Mouse (Mus musculus) gastrocnemius, postnatal 36 days (tissue): Measurements from ENCODE around the gene Cib1. TPM values are rescaled to one million over a fixed set of nuclear protein-coding genes. Genes with fewer than 3 reads are reported as not detected.
A peak's percentile ranks its signal among the peaks of the same experiment; 100 is the strongest.

Experiments
- DNase-seq, 2 experiments: peaks; one replicate each; pipeline ENCODE4 v3.0.0; 2022
- intact Hi-C: fragments of 180-260 bp; cut with DNase I; formaldehyde crosslinking; loops from one replicate; pipeline ENCODE4 v1.15.1; 2025
- total RNA-seq, 2 experiments: library from RNA; stranded (reverse); gene quantifications; 2 replicates each; pipeline ENCODE4 v1.2.3; 2021

Cib1 gene
- total RNA-seq, 2 experiments from 2014 or later, result 4.9 to 8.2 TPM

DNA sequence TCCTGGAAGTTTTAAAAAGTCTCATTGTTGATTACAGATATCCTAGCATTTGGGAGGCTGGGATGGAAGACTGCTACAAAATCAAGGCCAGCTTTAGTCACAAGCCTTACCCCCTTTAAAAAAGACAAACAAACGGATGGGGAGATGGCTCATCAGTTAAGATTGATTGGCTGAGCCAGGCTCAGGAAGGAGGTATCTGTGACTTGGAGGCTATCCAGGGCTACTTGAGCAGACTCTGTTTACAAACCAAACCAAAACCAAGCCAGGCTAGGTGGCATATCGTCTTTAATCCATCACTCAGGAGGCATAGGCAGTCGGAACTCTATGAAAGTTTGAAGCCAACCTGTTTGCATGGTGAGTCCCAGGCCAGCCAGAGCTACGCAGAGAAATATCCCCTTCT is 9.0 kb upstream of the Cib1 start:
- intact Hi-C loops, result no loop called here
- no peak for DNase-seq

DNA sequence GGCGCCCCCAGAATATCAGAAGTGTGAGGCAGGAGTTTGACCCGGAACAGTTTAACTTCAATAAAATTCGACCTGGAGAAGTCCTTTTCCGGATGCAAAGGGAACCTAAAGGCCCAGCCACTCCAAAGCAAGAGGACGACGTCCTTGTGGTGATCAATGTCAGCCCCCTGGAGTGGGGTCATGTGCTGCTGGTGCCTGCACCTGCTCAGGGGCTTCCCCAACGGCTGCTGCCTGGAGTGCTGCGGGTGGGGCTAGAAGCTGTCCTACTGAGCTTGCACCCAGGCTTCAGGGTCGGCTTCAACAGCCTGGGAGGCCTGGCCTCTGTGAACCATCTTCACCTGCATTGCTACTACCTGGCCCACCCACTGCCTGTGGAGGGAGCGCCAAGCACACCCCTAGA is 5.9 kb upstream of the Cib1 start:
- intact Hi-C loops, result no loop called here
- DNase-seq, result no peak

DNA sequence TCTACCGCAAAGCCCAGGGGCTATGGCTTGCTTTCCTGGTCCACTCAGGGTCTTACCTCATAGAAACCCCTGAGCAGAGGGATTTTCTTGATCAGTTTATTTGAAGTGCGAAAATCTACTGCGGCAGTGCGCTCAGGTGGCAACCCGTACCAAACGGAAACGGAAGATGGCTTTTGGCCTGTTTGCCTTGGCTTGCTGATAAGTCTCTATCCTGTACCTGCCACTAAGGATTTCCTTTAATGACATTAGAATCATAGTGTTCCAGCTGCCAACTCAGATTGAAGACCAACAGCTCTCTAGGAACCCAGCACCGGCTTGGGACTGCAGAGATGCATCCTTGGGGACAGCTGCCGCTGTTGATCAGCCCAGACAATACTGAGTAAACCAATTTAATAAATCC is 1.2 kb upstream of the Cib1 start:
- intact Hi-C loops, result no loop called here
- DNase-seq, result no peak

DNA sequence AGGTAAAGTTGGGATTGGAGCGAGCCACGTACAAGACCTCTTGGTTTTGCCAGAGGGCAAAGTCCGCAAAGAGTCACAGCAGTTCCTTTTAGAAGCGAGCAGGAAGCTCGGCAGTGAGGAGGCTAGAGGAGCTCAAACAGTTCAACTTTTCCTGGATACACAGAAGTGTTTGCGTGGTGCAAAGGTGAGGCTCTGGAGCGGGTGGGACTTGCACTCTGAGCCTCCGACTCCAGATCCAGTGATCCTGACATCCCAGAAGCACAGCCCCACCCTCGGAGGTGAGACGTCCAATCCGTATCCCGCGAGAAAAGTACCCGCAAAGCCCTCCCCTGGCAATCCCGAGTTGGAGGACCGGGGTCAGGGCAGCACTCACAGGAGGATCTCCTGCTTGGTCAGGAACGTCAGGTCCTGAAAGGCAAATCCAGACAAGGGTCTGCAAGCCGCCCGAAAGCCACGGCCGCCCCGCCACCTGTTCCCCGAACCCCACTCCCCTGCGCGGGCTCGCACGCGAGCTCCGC is 583 bp downstream of the Cib1 start:
- DNase-seq, result no peak
- intact Hi-C loops, result no loop called here

DNA sequence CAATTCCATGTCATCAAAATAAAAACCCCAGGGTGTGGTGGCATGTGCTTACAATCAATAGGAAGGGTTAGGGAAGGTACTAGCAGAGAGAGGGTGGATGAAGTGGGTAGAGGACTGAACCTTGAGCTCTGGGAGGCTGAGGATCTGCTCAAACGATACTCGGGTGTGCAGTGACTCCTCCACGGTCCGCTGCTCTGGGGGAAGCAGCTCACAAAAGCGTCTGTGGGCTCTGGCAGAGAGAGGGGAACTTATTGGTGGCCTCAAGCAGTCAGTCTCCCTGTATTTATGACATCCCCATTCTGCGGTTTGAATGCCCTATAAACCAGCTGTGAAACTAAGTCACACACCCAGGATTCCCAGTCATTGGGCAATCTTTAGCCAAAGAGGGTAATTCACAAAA is 2.4 kb downstream of the Cib1 start:
- intact Hi-C loops, result no loop called here
- no peak for DNase-seq

DNA sequence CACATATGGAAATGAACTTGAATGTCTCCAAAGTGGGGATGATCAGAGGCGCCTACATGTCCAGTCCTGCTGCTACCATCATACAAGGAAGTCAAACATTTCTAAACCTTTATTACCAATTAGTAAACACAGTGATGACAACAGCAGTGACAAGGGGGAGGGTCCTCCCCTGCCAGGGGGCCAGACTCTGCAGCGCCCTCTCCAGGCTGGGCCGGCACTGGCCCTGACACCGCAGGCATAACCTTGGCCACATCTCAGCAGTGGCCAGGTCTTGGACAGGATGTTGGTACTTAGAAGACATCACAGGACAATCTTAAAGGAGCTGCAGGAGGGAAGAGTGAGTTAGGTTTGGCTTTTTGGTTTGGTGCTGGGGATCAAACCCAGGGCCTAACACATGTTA is 5.5 kb downstream of the Cib1 start:
- intact Hi-C loops, result no loop called here

DNA sequence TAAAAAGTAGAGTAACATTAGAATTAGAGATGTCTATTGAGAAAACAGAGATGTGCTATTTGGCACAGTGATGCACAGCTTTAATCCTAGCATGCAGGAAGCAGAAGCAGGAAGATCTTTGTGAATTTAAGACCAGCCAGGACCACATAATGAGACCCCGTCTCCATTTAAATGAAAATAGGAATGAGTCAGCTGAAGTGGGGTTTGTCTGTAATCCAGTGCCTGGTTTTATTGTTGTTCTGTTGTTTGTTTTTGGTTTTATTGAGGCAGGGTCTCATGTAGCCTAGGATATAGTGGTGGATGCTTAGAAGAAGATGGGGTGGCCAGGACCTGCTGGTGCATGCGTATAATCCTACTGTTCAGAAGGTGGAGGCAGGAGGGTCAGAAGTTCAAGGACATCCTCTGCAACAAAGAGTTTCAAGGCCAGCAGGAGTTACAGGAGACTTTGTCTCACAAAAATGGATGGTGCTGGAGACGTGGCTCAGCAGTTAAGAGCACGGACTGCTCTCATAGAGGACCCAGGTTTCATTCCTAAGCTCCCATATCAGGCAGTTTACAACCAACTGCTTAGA is 11.3 kb downstream of the Cib1 start:
- intact Hi-C loops, result no loop called here
- no peak for DNase-seq

More for the DNA sequence above, 5.5 kb downstream of the Cib1 start:
- no peak for DNase-seq

DNA sequence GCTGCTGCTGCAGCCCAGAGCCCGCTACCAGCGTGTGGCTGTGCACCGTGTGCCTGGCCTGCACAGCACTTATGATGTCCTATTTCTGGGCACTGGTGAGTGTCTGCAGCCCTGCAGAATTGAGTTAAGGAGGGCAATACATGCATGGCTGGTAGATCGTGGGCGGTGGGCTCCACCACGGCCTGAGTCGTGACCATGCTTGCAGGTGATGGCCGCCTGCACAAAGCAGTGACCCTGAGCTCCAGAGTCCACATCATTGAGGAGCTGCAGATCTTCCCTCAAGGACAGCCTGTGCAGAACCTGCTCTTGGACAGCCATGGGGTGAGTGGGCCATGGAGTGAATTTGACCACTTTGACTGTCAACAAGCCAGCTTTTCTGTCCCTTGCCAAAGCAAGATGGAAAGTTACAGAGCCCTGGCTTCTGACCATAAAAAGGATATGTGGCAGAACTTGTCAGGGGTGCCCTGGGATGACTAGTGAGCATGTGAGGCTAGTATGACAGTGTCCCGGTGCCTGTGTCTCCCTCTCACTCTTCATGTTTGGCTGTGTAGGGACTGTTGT is 12.3 kb downstream of the Cib1 start:
- DNase-seq, result no peak
- intact Hi-C loops, result no loop called here

DNA sequence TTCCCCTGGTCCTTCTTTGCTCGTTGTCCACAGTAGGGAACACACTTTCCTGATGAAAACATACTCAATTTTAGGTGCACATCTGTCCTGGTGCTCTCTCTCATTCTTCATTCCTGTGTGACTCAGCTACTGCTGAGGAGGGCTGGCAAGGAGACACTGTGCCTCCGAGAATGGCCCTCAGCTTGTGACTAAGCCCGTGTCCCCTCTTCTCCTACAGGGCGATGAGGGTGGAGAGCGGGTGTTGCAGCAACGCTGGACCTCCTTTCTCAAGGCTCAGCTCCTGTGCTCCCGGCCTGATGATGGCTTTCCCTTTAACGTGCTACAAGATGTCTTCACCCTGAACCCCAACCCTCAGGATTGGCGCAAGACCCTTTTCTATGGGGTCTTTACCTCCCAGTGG is 13.9 kb downstream of the Cib1 start:
- intact Hi-C loops, result loop anchor here (10.0 kb wide), 1 partner anchor 204 kb away; no protein-coding TSS in a partner anchor
- DNase-seq, result no peak

DNA sequence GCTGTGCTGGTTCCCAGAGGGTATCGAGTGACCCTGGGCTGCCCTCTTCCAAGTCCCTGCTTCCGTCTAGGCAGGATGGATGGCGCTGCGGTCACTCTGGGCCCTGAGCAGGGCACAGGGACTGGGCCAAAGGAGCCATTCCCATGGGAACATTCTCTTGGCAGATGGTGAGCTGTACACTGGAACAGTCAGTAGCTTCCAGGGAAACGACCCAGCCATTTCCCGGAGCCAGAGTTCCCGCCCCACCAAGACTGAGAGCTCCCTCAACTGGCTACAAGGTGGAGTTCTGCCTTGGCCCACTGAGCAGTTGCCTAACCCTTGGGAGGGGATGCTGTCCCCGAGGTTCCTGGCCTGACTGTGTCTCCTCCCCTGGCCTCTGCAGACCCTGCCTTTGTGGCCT is 16.0 kb downstream of the Cib1 start:
- intact Hi-C loops, result loop anchor here (10.0 kb wide), 1 partner anchor 202 kb away; no protein-coding TSS in a partner anchor
- peak; percentile 59 to 65 for DNase-seq

DNA sequence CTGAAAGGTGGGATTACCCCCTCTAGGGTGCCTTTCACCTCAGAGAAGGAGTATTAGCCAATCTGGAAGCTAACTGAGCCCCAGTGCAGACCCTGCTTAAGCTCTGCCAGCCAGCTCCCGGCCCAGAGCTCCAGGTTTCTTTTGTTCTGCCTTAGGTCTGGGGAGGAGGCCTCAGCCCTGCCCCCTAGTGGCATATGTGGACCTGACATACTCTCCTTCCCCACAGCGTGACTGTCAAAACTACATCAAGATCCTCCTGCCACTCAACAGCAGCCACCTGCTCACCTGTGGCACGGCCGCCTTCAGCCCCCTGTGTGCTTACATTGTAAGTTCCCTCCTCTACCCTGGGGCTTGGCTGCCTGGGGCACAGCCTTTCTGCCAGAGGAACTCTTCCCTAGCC is 17.2 kb downstream of the Cib1 start:
- DNase-seq, result peak; percentile 71
- intact Hi-C loops, result loop anchor here (2.0 to 10.0 kb wide), 2 partner anchors 75 to 201 kb away; no protein-coding TSS in a partner anchor

DNA sequence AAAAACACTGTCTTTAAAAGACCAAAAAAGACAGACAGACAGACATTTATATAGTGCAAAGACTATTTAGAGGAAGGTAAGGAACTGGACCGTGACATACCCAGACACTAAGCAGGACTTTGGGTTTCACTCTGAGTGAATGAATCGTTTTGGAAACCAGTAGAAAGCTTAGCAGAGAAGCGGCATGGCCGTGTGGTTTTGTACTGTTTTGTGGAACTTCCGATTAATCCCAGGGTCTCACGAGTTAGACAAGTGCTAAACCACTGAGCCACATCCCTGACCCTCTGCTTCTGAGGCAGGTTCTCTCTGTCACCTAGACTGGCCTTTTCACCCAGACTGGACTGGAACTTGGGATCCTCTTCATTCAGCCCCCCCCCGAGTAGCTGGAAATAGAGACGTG is 18.2 kb downstream of the Cib1 start:
- no peak for DNase-seq
- intact Hi-C loops, result loop anchor here (2.0 to 10.0 kb wide), 2 partner anchors 74 to 200 kb away; no protein-coding TSS in a partner anchor

DNA sequence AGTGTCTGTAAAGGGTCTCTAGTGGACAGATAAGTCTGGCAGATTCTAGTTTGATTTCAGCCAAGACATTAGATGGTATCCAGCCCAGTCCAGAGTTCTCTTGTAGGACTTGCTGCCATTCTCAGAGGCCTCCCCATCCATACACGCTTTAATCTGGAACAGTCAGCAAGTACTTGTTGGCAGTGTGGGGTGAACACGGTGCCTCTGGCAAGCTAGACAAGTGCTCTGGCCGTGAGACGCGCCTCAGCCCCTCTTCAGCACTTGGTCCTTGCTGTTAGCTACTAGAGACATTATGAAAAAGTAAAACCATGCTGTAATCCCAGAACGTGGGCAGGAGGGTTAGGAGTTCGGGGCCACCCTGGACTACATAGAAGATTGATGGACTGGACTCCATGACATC is 19.0 kb downstream of the Cib1 start:
- no peak for DNase-seq
- intact Hi-C loops, result loop anchor here (2.0 to 10.0 kb wide), 2 partner anchors 73 to 199 kb away; no protein-coding TSS in a partner anchor

DNA sequence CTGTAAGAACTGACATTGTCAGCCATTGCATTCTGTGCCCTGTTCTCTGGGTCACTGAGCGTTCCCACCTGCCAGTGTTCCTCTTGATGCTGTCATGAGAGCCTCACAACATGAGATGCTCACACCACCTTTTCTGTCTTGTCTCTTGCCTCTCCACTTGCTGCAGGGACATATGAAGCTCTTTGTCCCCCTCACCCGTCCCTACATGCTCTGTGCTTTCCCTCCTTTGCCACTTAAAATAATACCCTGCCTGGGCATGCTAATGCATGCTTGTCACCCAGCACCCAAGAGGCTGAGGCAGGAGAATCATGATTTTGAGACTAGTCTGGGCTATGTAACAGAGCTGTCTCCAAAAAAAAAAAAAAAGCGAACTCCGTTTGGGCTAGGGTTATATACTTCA is 21.6 kb downstream of the Cib1 start:
- intact Hi-C loops, result loop anchor here (10.0 kb wide), 1 partner anchor 196 kb away; no protein-coding TSS in a partner anchor
- DNase-seq, result no peak

DNA sequence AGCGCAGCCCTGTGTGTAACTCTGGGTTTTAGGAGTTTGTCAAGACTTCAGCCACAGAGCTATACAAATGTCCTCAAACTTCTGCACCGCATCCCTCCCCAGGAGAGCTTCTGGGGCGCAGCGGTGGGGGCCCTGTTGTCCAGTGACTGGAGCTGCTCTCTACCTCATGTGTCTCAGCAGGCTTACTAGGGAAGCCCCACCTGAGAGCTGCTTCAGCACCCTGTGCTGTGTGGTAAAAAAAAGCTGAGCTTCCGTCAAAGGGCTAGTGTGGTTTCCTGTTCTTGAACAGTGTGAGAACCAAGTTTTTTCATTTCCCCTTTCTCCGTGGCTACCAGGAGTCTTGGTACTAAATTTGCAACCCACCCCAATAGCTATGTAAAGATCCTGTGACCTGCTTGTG is 22.9 kb downstream of the Cib1 start:
- DNase-seq, result no peak
- intact Hi-C loops, result loop anchor here (5.0 to 10.0 kb wide), 2 partner anchors 52 to 195 kb away; no protein-coding TSS in a partner anchor

DNA sequence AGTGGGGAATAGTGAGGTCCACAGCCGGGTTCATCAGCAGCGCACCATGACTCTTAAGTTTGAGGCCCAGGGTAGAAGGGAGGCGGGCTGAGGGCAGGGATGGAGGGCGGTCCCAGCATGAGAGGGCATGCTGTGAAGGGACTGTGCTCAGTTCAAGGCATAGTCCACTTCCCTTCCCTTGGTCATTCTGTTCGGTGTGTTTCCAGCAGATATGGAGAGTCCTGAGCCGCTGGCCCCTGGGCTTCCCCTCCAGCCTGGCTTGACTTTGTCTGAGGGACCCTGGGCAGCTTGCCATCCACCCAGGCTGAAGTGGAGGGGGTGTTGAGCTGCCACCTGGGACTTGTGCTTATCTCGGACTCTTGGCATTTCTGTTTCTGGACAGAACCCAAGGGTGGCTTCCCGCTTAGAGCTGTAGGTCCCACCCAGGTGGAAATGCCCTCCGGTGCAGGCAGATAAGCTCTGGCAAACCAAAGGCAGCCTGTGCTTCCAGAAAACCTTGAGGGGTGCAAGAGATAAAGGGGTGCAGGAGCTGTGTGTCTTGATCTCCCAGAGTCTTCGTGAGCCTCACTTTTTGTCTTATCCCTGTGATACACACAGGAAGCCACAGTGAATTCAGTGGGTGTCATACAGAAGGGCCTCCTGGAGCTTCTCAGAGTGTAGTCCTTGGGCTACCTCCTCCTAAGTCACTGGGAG is 23.7 kb downstream of the Cib1 start:
- intact Hi-C loops, result loop anchor here (5.0 kb wide), 1 partner anchor 52 kb away; no protein-coding TSS in a partner anchor
- DNase-seq, result no peak

DNA sequence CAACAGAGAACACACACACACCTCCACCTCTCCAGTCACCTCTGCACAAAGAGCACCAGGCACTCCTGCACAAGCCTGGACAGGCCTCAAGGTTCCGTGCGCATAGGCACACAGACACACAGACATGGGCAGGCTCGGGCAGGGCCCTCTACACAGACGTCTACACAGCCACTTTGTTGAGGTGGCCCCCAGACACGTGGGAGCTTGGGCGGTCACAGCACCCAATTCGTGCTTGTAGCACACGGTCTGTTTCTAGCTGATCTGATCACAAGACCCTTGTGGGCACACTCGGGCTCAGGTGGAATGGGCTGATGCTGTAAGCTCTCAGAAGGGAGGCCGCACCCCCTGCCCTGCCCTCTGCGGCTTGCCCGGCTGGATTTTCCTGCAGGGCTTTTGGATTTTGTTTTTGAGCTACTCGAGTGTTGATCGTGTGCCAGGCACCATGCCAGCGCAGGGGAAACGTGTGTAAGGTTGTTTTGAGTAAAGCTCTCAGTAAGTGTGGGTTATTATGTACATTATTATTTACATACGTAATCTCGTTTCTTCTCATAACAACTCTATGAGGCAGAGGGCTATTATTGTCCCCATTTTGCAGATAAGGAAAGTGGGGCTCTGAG is 24.5 kb downstream of the Cib1 start:
- no peak for DNase-seq
- intact Hi-C loops, result loop anchor here (5.0 kb wide), 1 partner anchor 51 kb away; no protein-coding TSS in a partner anchor

DNA sequence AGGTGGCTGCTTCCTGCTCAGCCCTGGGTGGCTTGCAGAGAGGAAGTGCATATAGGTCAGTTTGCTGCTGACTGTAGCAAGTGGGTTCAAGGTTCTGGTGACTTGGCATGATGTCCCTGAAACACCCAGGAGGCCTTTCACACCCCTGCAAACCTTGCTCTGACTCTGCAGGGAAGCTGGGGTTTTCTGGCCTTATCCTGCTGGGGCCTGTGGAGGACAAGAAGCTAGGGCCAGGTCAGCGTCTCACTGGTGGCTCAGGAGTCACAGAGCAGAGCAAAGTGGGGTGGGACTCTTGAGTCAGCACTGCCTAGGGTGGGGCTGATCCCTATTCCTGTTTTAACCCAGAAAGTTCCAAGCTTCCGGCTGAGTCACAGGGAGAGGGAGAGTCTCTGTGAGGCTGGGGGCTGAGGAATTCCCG is 25.3 kb downstream of the Cib1 start:
- intact Hi-C loops, result loop anchor here (5.0 kb wide), 1 partner anchor 50 kb away; no protein-coding TSS in a partner anchor
- no peak for DNase-seq

DNA sequence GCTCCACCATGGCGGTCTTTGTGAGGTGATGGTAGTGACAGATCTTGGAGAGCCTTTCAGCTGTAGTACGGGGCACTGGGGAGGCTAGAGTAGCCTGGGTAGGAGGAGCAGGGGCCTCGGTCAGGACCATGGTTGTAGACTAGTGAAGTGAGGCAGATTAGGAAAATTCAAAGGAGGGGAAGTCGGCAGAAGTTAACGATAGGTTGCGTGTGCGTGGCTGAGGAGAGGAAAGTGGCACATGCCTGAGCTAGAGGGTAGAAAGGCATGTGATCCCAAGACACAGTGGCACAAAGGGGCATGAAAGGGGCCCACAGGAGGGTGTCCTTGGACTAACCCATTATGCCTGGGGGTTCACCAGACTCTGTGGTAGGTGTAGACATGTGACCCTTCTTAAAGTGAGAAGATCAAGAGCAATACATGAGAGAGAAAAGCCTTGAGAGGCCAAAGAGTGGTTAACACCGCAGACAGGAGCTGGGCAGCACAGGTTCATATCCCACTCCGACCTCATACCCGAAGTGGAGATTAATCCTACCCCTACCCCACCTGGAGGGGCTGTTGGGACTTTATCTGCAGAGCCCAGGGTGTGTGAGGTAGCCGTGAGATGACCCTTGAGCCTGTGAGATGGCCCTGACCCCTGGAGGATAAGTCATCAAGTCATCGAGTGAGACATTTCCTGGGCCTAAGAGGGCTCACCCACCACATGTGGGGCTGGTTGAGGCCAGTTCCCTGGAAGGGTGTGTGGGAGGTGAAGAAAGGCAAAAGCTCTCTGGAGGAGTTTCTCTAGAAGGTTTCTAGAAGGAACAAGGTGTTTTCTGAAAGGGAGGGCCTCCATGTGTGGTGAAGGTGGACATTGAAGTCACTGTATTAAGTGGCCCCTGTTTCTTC is 26.7 kb downstream of the Cib1 start:
- intact Hi-C loops, result loop anchor here (5.0 kb wide), 1 partner anchor 49 kb away; no protein-coding TSS in a partner anchor
- no peak for DNase-seq

DNA sequence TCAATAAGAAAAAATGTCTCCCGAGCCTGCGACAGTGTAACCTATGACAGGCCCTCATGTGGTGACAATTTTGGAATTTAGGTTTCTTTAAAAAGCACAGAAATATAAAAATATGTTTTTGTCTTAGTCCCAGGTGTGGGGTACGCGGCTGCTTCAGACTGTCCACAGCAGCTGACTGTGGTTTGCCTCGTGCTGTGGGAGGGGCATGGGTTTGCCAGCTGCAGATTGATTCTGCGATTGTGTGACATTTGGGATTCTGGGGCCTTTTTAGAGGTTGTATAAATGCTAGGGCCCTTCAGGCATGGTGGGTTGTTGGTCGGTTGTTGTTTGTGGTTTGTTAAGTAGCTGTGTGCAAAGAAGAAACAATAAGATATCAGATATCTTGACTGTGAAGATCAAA is 27.7 kb downstream of the Cib1 start:
- no peak for DNase-seq
- intact Hi-C loops, result loop anchor here (5.0 kb wide), 1 partner anchor 48 kb away; no protein-coding TSS in a partner anchor
